Mouse (Mus musculus): ENCODE results near the gene Chd9.

The Chd9 gene

DNA sequence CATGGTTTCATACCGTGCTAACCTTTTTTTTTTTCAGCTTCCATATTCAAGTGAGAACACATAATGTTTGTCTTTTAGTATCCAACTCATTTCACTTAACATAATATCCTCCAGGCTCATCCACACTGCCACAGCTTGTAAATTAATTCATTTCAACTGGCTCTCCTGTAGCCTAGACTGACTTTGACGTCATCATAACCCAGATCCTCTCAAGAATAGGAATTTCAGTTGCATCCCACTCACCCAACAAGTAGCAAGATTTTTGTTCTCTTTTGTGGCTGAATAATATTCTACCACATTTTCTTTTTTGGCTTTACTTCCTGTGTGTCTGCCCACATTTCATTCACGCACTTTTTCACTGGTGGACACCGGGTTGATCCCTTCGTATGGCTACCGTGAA, 9.3 kb downstream of the Chd9 start:
- DNase-seq (ENCODE audit: extremely low read depth, low read depth, low spot score) = no peak

DNA sequence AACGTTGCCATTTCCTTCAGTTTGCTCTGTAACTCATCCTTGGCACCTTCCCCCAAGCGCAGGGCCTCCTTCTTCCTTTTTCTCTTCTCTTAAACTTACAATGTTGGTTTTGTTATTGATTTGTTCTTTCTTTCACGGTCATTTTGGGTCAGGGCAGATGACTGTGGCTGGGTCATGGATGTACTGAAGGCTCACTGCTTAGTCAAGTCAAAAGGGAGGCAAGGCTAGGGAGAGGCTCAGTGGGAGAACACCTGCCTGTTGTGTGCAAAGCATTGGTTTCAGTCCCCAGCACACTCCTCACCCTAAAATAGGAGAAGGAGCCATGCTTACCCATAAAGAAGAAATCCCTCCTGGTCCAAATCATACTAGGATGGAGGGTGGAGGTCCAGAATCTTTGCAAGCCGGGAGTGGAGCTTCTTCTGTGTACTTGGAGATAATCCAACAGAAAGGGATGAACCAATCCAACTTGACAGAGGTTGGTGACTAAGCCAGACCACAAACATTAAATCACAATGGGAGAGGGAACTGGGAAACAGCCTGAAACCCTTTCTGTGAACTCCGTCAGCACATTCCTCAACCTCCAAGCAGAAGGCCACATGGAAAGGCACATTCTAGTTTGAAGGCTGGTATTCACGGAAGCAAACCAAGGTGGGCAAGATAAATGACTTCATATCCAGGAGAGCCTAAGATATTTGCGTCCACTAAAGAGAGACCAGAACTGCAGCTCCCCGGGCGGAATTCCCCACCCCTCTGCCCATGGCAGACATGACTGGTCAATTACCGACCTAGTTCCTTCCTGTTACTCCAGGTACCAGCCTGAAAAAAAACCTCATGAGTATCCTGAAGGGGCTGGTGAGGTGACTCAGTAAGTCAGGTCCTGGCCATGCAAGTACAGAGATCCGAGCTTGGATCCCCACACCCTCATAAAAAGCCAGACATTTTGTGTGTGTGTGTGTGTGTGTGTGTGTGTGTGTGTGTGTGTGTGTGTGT, 11.9 kb downstream of the Chd9 start:
- no peak for DNase-seq (ENCODE audit: extremely low read depth, low read depth, low spot score)

DNA sequence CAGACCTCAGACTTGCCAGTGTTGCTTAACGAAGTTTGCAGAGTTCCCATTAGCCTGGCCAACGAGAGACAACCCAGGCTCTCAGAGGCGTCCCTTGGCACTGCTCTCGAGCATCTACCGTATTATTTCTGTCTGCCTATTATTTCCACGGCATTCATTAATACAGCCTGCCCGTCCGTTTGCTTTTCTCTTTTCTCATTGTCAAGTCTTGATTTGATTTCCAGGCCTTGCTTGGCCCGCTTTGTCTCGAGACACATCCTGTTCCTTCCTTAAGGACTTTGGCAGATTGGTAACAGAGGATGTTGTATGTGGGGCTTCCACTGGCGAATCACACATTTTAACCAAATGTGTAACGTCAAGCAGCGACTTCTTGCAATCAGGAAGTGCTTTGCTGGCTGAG, 13.2 kb downstream of the Chd9 start:
- no peak for DNase-seq (ENCODE audit: extremely low read depth, low read depth, low spot score)

DNA sequence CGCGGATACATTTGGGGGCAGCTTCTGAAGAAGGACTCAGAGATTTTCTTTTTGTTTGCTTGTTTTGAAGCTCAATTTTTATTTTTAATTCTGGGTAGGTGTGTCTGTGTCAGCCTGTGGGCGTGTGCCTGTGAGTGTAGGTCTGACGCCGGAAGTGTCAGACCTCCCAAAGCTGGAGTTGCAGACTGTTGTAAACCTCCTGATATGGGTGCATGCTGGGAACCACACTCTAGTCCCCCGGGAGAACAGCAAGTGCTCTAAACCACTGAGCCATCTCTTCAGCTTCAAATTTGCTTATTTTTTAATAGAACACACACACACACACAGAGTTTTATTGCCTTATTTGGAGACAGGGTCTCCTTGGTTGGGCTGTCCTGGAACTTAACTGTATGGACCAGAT, 15.0 kb downstream of the Chd9 start:
- DNase-seq (ENCODE audit: extremely low read depth, low read depth, low spot score) = no peak

DNA sequence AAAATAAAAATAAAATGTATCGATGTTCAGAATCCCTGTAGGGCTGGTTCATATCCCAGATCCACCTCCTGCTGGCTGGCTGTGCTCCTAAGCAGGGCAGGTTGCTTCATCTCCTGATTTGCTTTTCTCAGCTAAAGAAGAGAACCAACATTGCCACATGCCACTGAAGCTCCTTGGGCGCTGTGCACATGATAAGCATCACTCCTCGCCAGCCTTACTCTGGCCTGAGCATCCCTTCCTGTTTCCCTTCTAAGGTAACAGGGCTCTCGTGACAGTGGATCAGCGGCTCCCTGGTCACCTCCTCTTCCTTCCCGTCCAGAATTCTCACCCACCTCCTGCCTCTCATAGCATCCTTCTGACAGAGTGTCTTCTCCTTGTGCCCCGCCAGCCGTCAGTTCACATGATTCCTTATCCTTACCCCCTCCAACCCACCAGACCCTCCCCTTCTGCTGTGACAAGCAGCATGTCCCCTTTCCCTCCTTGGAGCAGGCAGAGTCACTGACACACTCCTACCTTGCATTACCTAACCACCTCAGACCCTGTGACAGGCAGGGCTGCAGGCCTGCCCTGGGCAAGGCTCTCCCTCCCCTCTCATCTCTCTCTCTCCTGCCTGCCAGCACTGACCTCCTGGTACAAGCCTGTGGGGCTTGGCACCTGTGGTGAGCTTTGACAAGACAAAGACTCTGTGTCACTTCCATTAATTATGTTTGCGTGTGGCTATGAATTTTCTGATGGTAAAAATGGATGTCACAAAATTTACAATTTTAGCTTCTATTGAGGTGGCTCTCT, 16.2 kb downstream of the Chd9 start:
- no peak for DNase-seq (ENCODE audit: extremely low read depth, low read depth, low spot score)

DNA sequence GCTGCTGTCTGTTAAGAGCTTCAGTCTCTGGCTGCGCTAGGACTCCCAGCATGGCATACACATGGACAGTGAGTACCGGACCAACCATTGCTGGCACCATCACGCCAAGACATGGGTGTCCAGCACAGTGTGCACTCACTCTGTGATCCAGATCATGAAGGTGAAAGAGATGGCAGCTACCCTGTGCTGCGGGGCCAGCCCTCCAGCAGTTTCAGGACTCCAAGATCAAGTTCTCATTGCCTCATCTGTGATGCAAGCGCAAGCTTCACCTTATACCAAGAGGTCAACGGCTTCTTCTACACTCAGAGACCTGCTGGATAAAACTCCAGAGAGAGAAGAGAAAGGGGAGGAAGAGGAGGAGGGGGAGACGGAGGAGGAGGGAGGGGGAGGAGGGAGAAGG, 19.8 kb downstream of the Chd9 start:
- DNase-seq (ENCODE audit: extremely low read depth, low read depth, low spot score) = no peak

DNA sequence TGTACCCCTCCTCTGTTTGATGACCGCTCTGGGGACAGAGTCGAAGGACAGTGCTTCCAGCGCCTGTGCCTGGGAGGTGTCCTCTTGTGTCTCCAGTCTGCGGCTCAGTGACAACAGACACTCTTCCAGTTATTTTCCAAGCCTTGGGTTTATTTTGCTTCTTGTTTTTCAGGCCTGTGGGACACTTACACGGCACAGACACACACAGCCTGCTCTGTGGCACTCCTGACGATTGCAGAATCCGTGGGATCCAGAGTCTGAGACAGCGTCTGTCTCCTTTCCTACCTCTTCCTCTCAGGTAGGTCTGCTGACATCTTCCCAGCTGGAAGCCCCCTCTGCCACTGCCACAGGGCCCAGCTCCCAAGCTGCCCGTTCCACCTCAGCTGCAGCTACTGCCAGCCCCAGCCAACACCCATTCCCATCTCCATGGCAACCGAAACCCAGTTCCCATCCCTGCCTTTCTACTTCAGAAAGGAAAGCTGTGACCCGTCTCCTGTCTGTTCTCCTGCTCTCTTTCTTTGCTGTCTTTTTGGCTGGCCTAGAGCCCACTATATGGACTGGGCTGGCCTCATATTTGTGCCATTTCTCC, 21.4 kb downstream of the Chd9 start:
- no peak for DNase-seq (ENCODE audit: extremely low read depth, low read depth, low spot score)

DNA sequence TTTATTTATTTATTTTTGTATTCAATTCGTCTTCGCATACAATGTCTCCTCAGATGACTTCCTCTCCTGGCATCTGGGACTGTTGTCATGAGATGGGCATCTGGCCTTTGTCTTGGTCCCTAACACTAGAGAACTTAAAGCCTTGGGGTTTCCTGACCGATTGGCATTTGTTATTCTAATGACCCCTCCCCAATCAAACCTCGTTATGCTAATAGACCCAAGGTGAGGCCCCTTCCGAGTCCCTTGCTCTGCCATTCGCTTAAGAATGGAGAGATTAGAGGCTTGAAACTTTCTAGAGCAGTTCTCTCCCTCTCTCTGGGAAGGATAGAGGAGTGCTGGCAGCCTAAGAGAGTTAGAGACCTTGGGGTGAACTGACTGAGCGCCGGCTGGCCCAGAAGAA, 23.4 kb downstream of the Chd9 start:
- no peak for DNase-seq (ENCODE audit: extremely low read depth, low read depth, low spot score)

DNA sequence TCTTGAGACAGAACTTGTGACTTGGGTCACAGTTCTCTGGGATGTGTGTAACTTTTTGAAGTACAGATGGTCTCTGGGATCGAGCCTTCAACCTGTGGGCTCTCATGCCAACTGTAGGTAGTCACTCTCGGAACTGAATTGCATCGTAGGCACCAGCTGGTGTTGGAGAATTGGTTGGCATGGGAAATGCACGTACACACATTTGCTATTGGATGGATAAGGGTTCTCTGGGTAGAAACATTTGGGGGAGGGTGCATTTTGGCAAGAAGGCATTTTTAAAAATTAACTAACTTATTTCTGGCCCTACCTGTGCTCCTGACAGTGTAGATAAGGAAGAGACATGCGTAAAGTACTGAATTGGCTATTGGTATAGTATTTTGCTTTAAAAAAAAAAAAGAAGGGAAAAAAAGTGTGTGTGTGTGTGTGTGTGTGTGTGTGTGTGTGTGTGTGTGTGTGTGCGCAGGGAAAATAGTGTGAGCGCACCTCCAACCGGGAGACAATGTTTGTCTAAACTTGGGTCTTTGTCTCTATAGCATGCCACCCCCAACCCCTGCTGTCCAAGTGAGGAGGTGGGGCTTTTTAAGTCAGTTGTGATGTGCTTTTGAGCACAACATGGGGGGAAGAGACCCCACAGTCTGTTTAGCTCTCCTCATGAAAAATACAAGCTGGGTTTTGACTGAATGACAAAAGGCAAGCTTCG, 26.0 kb downstream of the Chd9 start:
- no peak for DNase-seq (ENCODE audit: extremely low read depth, low read depth, low spot score)

DNA sequence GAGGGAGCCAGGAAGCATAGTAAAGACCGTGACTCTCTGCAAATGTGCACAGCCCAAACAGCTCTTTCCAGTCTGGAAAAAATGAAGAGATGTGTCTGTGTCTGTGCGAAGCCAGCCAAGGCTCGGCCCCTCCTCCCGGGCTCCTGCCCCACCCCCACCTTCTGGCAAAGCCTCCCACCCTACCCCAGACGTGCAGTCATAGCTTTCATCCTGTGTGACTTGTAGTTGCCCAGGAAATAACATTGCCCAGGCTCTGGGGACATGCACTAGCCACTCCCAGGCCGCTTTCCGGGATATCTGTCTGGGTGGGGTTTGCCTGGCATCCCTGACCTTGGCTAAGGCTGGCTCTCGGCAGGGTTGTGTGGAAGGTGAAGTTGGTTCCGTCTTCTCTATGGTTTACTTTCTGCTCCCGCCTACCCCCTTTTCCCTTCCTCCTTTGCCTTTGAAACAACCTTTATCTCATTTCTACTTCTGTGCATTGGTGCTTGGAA, 26.6 kb downstream of the Chd9 start:
- no peak for DNase-seq (ENCODE audit: extremely low read depth, low read depth, low spot score)

DNA sequence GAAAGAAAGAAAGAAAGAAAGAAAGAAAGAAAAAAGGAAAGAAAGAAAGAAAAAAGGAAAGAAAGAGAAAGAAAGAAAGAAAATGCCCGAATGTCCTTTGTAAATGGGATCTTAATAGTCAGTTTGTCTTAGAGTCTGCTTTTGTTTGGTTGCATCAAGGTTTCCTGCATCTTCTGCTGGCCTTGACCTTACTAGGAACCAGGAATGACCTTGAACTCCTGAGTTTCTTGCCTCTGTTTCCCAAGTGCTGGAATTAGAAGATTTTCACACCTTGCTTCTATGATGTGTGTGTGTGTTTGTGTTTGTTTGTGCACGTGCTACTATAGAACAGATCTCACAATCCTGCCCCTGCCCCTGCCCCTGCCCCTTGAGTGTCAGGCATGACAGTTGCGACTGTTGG, 28.0 kb downstream of the Chd9 start:
- no peak for DNase-seq (ENCODE audit: extremely low read depth, low read depth, low spot score)

DNA sequence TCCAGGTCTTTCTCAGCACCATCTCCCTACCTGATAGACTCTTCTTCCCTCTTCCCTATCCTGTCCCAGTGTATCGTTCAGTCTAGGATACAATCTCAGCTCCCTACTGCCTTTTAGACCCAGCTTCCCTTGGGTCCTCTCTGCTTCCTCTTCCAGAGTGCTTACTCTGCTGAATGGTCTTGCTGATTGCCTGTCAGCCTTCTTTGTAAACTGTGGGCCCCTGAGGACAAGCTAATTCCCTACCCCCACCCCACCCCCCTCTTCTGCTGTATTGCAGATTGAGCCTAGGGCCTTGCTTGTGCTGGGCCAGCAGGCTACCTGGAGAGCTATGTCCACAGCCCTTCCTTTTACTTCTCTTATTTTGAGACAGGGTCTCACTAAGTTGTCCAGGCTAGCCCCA, 28.8 kb downstream of the Chd9 start:
- DNase-seq (ENCODE audit: extremely low read depth, low read depth, low spot score) = no peak

DNA sequence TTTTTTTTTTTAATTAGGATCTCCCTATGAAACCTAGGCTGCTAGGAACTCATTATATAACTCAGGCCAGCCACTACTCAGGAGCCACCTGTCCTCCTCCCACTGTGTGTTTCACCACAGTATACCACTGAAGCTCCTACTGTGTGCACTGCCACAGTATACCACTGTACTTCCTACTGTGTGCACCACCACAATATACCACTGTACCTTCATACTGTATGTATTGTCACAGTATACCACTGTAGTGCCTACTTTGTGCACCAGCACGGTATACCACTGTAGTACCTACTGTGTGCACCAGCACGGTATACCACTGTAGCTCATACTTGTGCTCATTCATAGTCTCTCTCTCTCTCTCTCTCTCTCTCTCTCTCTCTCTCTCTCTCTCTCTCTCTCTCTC, 29.9 kb downstream of the Chd9 start:
- DNase-seq (ENCODE audit: extremely low read depth, low read depth, low spot score) = no peak

DNA sequence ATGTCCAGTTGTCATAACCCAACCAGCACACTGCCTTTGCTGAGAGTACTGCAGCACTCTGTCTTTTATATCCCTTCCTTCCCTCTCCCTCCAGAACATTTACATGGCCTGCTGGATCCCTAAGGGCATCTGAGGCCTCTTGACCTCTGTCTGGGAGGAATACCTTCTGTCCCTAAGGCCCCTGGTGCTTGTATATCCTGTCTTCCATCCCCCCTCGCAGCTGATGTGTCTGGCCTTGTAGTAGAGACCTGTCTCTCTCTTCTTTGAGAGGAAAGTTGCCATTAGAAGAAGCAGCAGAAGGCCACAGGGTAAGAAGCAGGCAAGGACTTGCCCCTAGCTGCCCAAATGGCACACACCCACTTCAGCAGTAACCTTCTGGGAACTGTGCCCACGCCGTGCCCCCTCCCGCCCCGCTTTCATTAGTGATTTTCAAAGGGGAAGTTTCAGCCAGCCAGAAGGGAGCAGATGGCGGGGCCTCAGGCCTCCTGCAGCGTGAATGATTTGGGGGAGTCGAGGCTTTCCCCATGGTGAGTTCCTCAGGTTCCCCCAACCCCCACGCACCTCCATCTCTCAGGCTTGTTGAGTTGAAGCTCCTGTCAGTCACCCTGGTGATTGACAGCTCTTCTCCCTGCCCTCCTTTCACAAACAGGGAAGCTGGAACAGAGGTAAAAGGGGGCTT, 33.3 kb downstream of the Chd9 start:
- no peak for DNase-seq (ENCODE audit: extremely low read depth, low read depth, low spot score)

DNA sequence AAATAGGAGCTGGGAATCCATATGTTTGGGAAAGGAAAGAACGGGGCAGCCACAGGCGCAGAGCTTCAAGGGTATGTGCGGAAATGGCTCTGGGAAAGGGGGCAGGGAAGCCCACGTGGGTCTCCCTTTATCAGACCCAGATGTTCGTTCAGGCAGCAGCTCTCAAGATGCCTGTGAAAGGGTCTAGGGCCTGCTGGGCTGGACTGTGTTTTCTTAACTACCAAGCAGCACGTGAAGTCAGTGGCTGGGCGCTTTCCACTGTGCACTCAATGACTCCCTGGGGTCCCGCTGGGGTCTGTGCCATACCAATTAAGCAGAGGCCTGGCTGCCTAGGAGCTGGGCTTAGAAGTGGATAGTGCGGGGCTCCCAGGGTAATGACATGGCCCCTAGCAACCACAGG, 33.9 kb downstream of the Chd9 start:
- DNase-seq (ENCODE audit: extremely low read depth, low read depth, low spot score) = no peak

DNA sequence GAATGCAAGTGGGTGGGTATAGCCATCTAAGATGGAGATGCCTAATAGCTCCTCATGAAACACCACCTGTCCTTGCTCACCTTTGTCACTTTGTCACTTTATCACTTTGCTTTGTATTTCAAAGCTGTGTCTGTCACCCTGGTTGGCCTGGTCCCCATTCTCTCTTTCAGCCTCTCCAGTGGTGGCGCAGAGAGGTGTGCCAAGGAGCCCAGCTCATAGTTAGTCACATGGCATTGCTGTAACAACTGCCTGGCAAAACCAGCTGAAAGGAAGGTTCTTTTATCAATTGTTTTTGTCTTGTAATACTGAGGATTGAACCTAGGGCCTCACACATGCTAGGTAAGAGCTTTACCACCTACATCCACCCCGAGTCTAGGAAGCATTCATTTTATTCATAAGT, 38.9 kb downstream of the Chd9 start:
- no peak for DNase-seq (ENCODE audit: extremely low read depth, low read depth, low spot score)

DNA sequence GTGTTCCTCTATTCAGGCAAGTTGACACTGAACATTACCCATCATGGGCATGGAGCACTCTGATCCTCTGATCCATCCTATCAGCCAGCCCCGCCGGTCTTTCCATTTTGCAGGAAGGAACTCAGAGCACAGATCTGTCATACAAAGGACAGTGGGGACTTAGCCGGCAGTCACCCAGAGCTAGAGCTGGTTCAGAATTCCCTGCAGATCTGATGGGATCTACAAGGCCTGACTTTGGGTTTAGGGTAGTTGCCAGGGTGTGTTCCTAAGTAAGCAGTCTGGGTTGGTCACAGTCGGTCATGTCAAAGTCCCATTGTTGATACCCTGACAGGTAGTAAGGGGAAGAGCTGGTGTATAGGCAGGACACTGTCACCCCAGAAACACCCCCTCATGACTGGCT, 39.8 kb downstream of the Chd9 start:
- DNase-seq (ENCODE audit: extremely low read depth, low read depth, low spot score) = no peak

DNA sequence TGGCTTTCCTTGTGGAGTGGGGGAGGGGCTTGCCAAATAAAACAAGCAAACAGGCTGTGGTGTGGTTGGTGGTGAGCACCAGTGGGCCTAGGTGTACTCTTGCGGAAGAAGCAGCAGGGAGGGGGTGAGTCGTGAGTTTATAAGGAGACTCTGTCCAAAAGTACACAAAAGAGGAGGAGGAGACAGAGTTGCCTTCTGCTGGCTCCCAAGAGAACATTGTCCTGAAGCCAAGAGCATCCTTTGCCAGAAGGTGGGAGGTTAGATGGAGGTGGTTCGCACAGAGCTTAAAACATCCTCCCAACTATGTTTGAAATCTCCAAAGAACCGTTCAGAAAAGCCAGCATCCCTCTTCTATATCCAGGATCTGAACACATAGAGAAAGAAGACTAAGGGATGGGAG, 40.2 kb downstream of the Chd9 start:
- no peak for DNase-seq (ENCODE audit: extremely low read depth, low read depth, low spot score)

DNA sequence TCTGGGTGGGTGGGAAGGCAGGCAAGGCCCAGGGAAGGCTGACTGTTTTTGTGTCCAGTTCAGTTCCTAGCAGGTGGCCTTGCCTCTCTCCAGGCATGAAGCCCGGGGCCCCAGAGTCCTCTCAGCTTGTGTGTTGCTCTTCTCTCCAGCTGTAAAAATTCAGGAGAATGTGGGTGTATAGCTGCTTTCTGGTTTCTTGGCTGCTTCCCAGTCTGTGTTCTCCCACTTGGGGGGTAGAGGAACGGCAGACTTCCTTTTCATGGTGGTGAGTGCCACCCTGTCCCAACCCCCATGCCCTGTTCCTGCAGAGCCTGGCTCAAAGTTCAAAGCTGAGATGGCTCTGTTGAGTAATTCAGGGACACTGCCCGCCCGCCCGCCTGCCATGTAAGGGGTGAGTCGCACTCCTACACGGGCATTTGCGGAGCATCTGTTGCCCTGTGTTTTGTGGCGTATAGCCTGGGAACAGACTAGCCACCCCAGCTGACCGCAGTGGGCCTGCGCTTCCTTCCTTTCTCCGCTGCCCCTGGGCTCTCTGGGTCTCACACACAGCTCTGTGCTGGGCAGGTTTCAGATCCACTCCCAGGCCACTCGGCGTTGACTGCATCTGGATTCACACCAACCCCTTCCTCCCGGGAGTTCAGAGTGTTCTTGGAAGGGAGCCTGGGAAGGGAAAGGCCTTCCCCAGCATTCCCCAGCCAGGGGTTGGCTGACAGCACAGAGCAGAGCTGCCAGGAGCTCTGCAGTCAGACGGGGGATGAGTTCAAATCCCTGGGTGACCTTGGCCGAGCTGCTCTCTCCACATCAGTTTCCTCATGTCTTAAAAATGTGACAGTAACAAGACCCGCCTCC, 41.1 kb downstream of the Chd9 start:
- DNase-seq (ENCODE audit: extremely low read depth, low read depth, low spot score) = peak; percentile 88
